Mouse (Mus musculus) kidney, adult 2 months (tissue): ENCODE measurements around the gene Atp11a. TPM values are rescaled to one million over a fixed set of nuclear protein-coding genes. Genes with fewer than 3 reads are reported as not detected.

Experiments used
- DNase-seq: peaks from one replicate; pipeline ENCODE4 v3.0.0; 2021
- H3K27ac ChIP-seq: fragments of 200-500 bp; 2 replicates; pipeline ENCODE4 v1.5.1; 2012; ENCODE audit warnings: low read depth, low read length, control low read depth, inconsistent platforms; ENCODE audit not compliant: insufficient read depth
- H3K27me3 ChIP-seq: fragments of 200-500 bp; replicated peaks from 2 replicates; pipeline ENCODE4 v1.6.1; 2012; ENCODE audit warnings: mild to moderate bottlenecking, moderate library complexity, low read length, inconsistent platforms; ENCODE audit not compliant: control insufficient read depth, insufficient read depth
- H3K36me3 ChIP-seq: fragments of 200-500 bp; 2 replicates; pipeline ENCODE4 v1.6.1; 2012; ENCODE audit warnings: mild to moderate bottlenecking, moderate library complexity, low read length, inconsistent platforms; ENCODE audit not compliant: control insufficient read depth, insufficient read depth
- H3K4me1 ChIP-seq: fragments of 200-500 bp; 2 replicates; pipeline ENCODE4 v1.6.1; 2011; ENCODE audit warnings: low read length; ENCODE audit not compliant: control insufficient read depth, insufficient read depth
- H3K4me3 ChIP-seq: fragments of 200-500 bp; 2 replicates; pipeline ENCODE4 v1.5.1; 2011; ENCODE audit warnings: mild to moderate bottlenecking, low read depth, low read length, control low read depth; ENCODE audit not compliant: insufficient read depth
- CTCF ChIP-seq: fragments of 200-500 bp; conservative IDR thresholded peaks from 2 replicates; pipeline ENCODE4 v1.5.1; 2011; ENCODE audit warnings: low read depth, mild to moderate bottlenecking, control low read depth, low read length, moderate library complexity, mixed read lengths; ENCODE audit not compliant: insufficient read depth, insufficient read length
- POLR2A ChIP-seq: fragments of 200-500 bp; IDR thresholded peaks from one replicate; pipeline ENCODE4 v1.6.1; 2011; ENCODE audit warnings: low read depth, low read length, control low read depth
- WGBS: fragments of 180-500 bp; shearing (Covaris S2); methylation state at CpG from one replicate; pipeline ENCODE4 v1.1.7; 2018; 5-methylcytosine and 5-hydroxymethylcytosine counted together
- polyA plus RNA-seq: library from polyadenylated mRNA; depleted of rRNA; stranded (reverse); fragments of >200 nt; gene quantifications from 2 replicates; pipeline ENCODE4 v1.2.3, GENCODE M21; 2012

Atp11a gene
- polyA plus RNA-seq, 1 experiment: 176 TPM

GRCm38 (mm10) chr8:12795011-12795671 is 38.3 kb downstream of the Atp11a start:
- WGBS: 75% methylated on average over 5 of the region's 5 CpGs
- no peak for TF ChIP-seq CTCF
- no peak for TF ChIP-seq POLR2A
- no peak for DNase-seq
- Histone ChIP-seq H3K4me3 (no peak overlapping the region), H3K4me1 (peaks cover 13% of the 10 kb centered on the region), H3K27me3 (no peaks in the 10 kb centered on the region), H3K27ac (no peak overlapping the region), H3K36me3 (no peaks in the 10 kb centered on the region)

- 57% methylated on average over 6 of the region's 6 CpGs for WGBS
- no peaks in the 10 kb centered on the region for H3K27me3 ChIP-seq
Observed at GRCm38 (mm10) chr8:12799099-12799498, 42.3 kb downstream of the Atp11a start.

GRCm38 (mm10) chr8:12799832-12800231 is 43.0 kb downstream of the Atp11a start:
- WGBS: 49% methylated on average over 6 of the region's 6 CpGs
- Histone ChIP-seq H3K4me1 (peaks cover 29% of the 10 kb centered on the region), H3K36me3 (no peaks in the 10 kb centered on the region), H3K27ac (no peak overlapping the region), H3K27me3 (no peaks in the 10 kb centered on the region), H3K4me3 (no peak overlapping the region)
- no peak for DNase-seq
- TF ChIP-seq CTCF (no peak), POLR2A (no peak)

More at GRCm38 (mm10) chr8:12799099-12799498, 42.3 kb downstream of the Atp11a start:
- Histone ChIP-seq H3K27ac (no peak overlapping the region), H3K4me1 (peaks cover 23% of the 10 kb centered on the region), H3K4me3 (no peak overlapping the region), H3K36me3 (no peaks in the 10 kb centered on the region)
- TF ChIP-seq POLR2A: no peak
- peak; percentile 59 for TF ChIP-seq CTCF
- DNase-seq: peak; percentile 68

- no peaks in the 10 kb centered on the region for H3K36me3 ChIP-seq
- peak; percentile 79 for DNase-seq
- H3K4me1 ChIP-seq: peaks cover 32% of the 10 kb centered on the region
- H3K27ac ChIP-seq: no peak overlapping the region
- 46% methylated on average over 2 of the region's 2 CpGs for WGBS
- TF ChIP-seq CTCF (no peak), POLR2A (no peak)
- H3K27me3 ChIP-seq: no peaks in the 10 kb centered on the region
- no peak overlapping the region for H3K4me3 ChIP-seq
Observed at GRCm38 (mm10) chr8:12800246-12800645, 43.4 kb downstream of the Atp11a start.

GRCm38 (mm10) chr8:12801586-12801985 is 44.8 kb downstream of the Atp11a start:
- Histone ChIP-seq H3K27ac (no peak overlapping the region), H3K4me1 (peaks cover 32% of the 10 kb centered on the region), H3K4me3 (no peak overlapping the region), H3K36me3 (no peaks in the 10 kb centered on the region), H3K27me3 (no peaks in the 10 kb centered on the region)
- 68% methylated on average over 10 of the region's 10 CpGs for WGBS
- no peak for TF ChIP-seq CTCF
- TF ChIP-seq POLR2A: no peak
- no peak for DNase-seq

GRCm38 (mm10) chr8:12803121-12803520 is 46.3 kb downstream of the Atp11a start:
- no peaks in the 10 kb centered on the region for H3K36me3 ChIP-seq
- WGBS: 77% methylated on average over 10 of the region's 10 CpGs

GRCm38 (mm10) chr8:12804909-12805308 is 48.1 kb downstream of the Atp11a start:
- H3K27ac ChIP-seq: no peak overlapping the region
- H3K4me1 ChIP-seq: peaks cover 22% of the 10 kb centered on the region
- WGBS: 49% methylated on average over 5 of the region's 5 CpGs
- no peak for TF ChIP-seq CTCF
- TF ChIP-seq POLR2A: no peak
- H3K4me3 ChIP-seq: no peak overlapping the region
- no peaks in the 10 kb centered on the region for H3K36me3 ChIP-seq
- no peaks in the 10 kb centered on the region for H3K27me3 ChIP-seq
- peak; percentile 69 for DNase-seq

More at GRCm38 (mm10) chr8:12803121-12803520, 46.3 kb downstream of the Atp11a start:
- no peak for DNase-seq
- Histone ChIP-seq H3K4me1 (peaks cover 30% of the 10 kb centered on the region), H3K27ac (no peak overlapping the region), H3K4me3 (no peak overlapping the region), H3K27me3 (no peaks in the 10 kb centered on the region)
- no peak for TF ChIP-seq POLR2A
- no peak for TF ChIP-seq CTCF

- no peak overlapping the region for H3K4me3 ChIP-seq
- no peak overlapping the region for H3K27ac ChIP-seq
- no peak for DNase-seq
- no peaks in the 10 kb centered on the region for H3K27me3 ChIP-seq
- H3K36me3 ChIP-seq: no peaks in the 10 kb centered on the region
- peaks cover 22% of the 10 kb centered on the region for H3K4me1 ChIP-seq
- TF ChIP-seq POLR2A: no peak
- no peak for TF ChIP-seq CTCF
- WGBS: 65% methylated on average over 4 of the region's 4 CpGs
Observed at GRCm38 (mm10) chr8:12805569-12805968, 48.8 kb downstream of the Atp11a start.
